Mouse (Mus musculus): ENCODE measurements around the gene Slc35e1.

GRCm38 (mm10) chr8:72445071-72445470 is 47.3 kb downstream of the Slc35e1 start:
- TF ChIP-seq CTCF (IDR thresholded peaks at IDR 0.05; ENCODE audit: extremely low read depth, insufficient read length, insufficient replicate concordance, low read depth, low read length) (no peak), POLR2A (IDR thresholded peaks at IDR 0.05; ENCODE audit: low read depth, low read length) (no peak)

Measured in small intestine, adult 2 months (tissue).